Mouse (Mus musculus) layer of hippocampus, postnatal 10 days (tissue): ENCODE data around the gene Atp10a. TPM values are rescaled to one million over a fixed set of nuclear protein-coding genes. Genes with fewer than 3 reads are reported as not detected.
"Not testable (repeated sequence)": the region's sequence is repeated elsewhere in the genome, so short reads cannot be mapped to it uniquely, and the experiment has no call there.

ENCODE experiments used
- DNase-seq, 2 experiments: peaks; one replicate each; pipeline ENCODE4 v3.0.0; 2021; ENCODE audit warnings: low spot score in 2 of 2
- total RNA-seq, 2 experiments: library from RNA; stranded (reverse); gene quantifications; 2 replicates each; pipeline ENCODE4 v1.2.3; 2021

Gene Atp10a
- total RNA-seq, 2 experiments from 2014 or later, result 3.7 to 5.1 TPM

DNA sequence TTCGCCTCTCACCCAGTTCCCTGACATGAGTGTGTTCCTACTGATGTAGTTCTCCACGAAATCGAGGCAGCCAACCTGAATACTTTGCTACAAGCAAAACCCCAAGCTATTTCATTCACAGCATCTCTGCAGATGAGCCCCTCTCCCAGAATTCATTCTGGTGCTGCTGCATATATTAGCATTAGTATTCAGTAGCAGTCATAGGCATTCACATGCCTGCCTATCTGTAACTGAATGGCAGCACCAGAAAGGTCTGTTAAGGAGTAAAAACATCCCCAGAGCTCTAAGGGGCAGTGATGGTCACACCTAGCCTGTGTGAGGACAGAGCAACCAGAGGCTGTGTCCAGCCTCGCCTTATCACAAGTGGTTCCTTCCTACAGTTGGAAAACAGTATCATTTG lies 131.0 kb downstream of the Atp10a start:
- DNase-seq, result no peak

DNA sequence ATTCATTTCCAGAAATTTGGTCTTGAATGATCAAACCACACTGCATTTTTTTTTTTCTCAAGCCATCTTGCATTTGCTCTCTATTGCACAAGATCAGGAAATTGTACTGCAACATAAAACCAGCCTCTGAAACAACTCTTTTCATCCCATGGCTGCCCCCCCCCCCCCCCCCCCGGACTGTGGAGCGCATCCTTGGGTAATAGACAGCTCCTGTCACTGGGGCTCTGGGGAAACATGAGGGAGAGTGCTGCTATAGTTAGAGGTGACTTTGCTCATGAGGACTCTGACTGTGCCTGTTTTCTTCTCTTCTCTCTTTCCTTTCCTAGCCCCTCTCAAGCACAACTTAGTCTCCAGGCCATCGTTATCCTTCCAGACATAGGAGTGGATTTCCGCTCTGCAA lies 131.6 kb downstream of the Atp10a start:
- no peak for DNase-seq

DNA sequence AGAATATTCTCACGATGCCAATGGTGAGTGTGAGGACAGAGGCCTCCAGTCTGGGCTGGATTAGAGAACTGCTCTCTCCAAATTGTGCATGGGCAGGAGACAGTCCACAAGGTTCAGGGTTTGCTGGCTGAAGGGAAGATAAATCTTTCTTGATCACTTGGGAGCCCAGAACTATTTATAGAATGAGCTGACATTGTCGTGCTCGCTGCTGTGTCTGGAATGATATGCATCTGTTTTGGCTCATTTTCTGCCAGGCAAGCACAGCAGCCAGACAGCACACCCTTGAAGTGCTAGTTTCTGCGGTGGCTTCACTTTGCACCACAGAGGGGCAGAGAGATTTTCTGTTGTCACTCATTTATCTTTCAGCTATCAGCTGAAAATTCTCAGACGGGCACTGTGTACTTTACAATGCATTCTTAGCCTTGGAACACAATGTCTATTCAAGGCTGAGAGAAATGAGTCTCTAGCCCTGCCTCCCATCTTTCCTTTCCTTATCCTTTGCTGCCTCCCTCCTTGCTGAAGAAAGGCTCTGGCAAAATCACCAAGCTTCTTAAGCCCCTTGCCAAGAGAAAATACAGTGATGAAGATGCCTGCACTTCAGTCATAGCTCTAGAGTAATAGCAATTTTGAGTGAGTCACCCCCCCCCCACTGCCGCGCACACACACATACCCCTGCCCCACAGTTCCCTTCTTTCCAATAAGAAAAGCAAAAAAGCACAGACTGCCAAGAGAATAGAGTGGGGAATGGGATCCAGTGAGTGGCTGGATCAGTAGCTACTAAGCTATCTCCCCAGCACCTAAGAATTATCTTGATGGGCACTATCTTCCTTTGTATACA lies 132.7 kb downstream of the Atp10a start:
- DNase-seq, result no peak

DNA sequence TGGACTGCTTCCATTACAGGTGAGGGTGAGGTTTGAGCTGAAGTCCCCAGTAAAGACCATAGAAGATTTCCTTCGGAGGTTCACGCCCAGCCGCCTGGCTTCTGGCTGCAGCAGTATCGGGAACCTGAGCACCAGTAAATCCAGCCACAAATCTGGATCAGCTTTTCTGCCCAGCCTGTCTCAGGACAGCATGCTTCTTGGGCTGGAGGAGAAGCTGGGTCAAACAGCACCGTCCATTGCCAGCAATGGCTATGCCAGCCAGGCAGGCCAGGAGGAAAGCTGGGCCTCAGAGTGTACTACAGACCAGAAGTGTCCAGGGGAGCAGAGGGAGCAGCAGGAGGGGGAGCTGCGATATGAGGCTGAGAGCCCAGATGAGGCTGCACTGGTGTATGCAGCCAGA lies 141.3 kb downstream of the Atp10a start:
- DNase-seq, result no peak

DNA sequence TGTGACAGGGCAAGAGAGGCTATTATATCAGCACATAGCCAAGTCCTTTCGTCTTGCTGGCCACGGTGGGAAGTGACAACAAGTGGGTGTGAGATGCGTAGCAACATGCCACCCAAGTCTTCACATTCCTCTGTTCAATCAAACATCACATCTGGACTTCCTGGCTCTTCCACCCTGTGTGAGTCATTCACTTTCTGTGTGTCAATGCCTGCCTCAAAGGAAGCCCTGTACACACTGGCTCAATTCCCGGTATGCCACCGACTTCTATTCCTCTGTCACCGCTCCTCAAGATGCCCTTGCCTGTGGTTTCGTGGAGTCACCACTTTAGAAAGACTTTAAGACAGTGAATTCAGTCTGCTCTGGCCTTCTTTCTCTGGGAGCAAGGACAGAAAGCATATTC lies 144.9 kb downstream of the Atp10a start:
- no peak for DNase-seq

DNA sequence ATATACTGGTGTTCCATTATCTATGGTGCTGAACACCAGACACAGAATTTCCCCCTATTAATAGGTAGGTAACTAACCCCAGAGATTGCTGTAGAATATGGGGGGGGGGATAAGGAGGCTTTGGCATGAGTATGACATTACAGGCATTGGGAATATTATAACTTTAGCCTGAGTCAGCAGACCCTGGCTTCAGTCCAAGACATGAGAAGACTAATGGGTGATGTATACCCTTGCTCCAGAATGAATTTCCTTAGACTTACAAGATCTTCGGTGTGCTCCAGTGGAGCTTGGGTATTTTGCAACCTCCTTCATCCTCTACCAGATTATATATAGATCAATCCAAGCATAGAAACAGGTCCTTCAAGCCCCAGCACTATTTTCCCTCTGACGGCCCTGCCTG lies 145.8 kb downstream of the Atp10a start:
- no peak for DNase-seq

DNA sequence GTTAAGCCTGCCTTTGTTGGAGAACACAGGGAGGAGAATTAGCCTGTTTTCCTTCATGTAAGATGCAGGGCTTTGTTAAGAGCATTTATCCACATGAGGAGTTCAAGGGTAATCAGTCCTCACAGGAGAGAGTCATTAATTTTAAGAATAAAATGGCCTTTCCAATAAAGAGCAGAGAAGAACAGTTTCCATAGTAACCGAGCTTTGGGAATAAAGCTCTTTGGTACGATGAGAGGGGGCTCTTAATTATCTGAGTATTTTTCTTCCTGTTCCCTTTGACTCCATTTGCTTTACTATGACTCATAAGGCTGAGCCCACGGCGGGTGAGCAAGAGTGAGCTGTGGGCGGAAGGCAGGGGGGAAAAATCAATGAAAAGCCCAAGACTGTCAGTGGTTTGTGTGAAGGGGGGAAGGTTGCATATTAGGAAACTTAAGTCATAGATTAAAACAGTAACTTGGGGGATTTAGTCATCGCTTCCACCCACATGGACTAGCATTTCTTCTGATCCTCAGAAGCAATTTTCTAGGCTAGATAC lies 166.2 kb downstream of the Atp10a start:
- no peak for DNase-seq

DNA sequence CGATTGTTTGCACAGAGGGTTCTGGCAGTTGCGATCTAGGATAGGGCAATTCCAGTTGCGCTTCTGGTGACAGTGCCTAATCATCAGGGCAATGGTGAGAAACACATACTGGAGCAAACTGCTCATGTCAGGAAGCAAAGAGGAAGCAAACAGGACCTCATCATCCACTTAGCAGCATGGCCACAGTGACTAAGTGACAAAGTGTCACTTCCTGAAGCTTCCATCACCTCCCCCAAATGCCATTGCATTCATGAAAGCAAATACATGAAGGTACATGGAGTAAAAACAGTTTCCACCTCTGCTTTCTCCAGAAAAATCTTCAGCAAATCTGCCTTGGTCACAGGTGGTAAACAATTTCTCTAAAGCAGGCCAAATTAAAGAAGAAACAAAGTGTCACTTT lies 168.7 kb downstream of the Atp10a start:
- no peak for DNase-seq

DNA sequence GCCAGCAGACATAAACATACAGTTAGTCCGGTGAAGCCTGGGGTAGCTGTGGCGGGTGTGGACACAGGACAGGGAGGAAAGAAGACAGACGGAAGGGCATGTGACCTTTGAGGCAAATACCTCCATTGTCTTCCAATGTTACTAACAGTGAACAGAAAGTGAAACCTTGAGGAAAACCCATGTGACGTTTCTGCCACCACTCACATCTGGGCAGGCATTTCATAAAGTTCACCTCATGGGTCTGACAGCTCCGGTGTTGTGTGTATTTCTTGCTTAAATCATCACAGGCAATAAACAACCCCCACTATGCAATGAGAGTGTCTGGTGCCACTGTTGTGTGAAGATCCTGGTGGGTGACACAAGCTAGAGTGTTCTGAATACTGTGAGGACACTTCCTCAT lies 173.1 kb downstream of the Atp10a start:
- DNase-seq, result no peak

DNA sequence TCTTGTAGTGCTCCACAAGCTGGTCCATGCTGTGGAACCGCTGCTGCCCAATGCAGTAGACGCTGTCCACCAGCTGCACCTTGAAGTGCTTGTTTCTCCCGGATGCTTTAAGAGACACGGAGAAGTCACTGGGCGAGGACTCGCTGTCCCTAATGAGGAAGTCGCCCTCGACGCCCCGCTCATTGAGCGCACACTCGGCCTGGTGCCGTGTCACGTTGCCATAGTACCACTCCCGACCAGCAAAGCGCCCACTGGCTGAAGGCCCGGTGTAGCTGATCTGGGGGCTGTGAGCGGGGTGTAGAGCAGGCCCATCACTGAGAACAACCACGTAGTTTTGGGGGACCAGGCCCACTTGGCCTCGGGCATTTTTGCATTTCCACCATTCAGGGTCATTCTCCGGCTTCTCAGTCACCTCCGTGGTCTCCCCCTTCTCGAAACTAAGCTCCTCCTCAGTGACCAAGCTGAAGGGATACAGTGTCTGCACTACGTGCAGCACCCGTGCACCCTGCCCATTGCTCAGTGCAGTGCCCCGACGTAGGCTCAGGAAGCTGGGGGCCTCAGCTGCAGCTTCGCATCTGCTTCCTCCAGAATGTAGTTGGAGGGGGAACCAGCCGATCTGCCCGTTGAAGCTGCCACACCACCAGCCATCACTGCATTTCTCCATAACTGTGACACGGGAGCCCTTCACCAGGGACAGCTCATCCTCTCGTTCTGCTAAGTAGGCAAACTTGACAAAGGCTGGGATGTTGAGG lies 181.1 kb downstream of the Atp10a start:
- DNase-seq, result not testable (repeated sequence)

DNA sequence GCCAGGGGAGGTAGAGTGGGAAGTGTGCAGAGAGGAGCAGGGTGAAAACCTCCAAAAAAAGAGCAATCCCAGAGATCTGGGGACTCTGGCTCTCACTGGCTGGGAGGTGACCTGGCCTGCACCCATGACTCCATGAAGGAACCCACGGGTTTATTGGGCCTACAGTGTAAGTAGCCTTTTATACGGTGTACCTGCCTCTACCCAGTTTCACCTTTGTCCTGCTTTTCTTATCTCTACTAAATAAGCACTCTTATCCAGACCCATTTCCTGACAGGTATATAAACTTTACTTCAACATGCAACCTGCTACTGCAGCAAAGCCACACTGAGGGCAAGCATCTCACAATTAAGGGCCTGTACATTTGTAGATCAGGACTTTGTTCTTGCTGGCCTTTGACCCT lies 184.4 kb downstream of the Atp10a start:
- DNase-seq, result no peak

DNA sequence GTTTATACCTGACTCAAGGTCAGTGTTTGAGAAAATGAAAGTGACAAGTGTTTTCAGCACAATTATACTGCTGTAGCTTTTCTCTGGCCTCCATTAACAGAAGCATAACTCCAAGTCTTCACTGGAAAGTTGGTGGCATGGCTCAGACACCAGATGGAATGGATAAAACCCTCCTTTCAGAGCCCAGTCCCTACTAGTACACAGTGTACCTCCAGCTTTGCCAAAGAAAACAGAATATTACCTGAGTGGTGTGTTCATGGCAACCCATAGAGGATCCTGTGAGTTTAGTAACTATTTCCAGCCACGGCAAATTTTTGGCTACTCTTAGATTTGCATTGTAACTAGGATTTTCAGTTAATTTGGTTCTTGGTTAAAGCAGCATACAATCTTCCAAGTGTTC lies 185.1 kb downstream of the Atp10a start:
- DNase-seq, result no peak

DNA sequence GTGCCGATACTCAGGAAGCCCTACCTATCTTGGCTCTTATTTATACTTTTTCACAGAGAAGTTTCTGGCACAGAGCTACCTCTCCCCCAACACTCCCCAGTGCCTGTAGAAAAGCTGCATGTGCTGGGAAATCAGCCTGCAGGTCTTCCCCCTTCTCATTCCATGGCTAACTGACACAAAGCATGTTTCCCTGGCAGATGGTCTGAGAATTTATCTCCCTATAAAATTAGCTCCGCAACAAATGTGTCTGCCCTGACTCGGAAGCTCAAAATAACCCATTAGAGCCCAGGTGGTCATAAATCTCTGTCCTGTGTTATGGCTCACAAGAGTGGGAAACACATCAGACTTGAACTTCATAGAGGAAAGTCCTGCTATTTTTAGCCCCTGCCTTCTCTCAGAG lies 186.9 kb downstream of the Atp10a start:
- no peak for DNase-seq

DNA sequence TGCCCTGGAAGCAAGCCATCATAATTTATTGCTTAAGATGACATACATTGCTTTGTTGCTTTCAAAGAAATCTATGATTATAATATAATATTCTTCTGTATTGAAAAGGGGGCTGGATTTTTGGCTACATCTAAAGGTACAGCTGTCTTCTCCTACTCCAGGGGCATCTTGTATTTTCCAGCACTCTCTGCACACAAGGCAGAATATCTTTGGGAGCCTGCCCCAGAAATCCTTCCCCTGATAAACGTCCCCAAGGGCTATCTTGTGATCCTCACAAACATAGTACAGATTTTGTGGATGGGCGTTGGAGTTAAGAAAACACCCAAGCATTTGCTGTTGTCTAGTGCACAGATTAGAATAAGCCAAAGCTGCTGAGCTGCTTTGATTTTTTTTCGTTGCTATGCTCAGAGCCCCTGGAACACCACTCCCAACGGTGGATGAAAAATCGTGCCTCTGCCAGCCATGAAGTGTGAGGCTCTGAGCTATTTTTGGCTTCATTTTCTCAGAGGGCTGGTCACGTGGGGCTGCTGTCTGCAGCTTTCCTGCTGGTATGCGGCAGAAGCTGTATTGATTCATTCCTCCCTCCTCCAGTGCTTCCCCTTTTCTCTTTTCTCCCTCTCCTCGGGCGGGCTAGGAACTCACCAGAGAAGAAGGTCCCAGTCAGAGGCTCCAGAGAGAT lies 187.9 kb downstream of the Atp10a start:
- peak; percentile 66 to 78 for DNase-seq

DNA sequence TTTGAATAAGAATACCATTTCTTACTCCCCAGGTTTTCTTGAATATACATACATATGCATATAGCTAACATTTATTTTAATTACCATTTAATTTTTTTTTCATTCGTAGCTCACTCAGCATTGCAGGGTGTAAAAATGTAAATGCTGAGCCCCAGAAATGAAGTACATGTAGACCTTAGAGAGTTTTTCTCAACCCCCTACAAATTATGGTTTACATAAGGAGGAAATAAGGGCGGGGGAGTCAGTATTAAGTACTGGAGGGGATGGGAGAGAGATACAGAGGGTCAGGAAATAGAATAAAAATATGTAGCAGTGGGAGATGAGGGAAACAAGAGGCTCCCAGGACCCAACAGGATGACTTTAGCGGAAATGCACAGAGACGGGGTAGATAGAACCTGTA lies 188.5 kb downstream of the Atp10a start:
- no peak for DNase-seq

DNA sequence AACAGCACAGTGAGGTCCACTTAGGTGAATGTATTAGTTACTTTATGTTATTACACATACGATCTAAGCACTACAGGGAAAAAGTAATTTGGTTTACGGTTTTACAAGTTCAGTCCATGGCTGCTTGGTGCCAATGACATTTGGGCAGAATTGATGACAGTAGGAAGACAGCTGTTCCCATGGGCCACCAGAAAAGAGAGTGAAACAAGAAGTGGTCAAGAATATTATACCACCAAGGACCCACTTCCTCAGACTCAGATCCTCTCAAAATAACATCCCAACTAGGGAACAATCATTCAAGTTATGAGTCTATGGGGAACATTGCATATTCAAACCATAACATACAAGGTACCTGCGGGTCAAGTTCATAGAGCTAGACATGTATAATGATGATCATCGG lies 203.0 kb downstream of the Atp10a start:
- no peak for DNase-seq

DNA sequence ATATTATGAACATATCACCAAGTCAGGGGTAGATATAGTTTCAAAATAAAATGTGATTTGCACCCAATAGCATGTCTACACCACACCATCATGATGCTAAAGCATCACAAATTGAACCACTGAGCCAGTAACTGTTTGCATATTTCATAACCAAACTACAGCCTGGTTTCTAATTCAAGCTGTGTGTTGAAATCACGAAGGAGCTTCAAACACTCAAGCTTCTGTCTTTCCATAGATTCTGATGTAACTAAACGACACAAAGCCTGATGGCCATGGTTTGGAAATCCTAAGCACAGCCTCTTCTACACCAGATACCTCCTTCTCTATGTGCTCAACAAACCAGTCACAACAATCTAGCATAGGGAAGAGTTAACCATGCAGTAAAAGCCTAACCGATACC lies 207.2 kb downstream of the Atp10a start:
- no peak for DNase-seq

DNA sequence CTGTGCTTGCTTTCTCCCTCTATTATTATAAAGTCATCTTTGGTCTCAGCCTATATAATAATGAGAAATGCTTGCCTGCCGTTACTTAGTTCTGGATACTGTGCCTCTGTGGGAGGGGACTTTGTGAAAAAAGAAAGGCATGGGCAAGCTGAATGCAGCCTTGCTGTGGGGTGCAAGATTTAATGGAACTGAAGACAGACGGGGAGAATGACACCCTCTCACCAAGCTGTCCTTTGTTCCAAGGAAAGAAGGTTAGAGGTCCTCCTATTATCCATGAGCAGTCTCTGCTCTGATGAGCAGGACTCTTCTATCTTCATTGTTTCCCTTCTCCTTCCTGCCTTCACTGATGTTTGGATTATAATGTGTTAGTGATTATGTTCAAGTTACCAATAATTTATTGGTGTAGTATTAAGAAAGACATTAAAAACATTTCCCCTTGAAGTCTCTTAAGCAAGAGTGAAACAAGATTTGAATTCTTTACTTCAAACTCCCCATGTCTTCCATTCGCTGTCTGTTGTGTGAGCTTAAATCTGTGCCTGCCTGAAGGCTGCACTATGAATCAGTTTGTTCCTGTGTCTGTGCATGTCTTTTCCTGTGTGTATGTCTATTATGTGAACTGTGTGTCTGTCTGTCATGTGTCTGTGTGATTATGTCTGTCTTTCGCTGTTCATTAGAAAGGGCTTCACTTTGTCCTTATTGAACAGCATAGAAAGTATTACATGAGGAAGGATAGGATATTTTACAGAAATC lies 211.1 kb downstream of the Atp10a start:
- DNase-seq, result no peak

DNA sequence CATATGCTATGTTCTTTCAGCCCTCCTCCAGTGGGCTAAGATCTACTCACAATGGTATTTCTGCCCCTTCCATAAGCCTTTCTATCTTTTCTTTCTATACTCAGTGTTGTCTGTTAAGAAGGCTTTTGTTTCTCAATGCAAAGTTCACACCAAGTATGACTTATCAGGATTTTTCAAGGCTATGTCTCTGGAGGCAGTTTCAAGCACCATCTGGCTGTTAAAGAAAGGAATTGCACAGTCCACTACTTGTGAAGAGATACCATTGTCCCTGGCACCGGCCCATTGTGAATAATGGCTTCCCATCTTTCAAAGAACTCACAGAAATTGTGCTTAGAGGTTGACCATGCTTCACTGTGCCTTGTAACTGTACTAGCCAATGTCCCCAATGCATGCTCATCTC lies 214.7 kb downstream of the Atp10a start:
- DNase-seq, result no peak

DNA sequence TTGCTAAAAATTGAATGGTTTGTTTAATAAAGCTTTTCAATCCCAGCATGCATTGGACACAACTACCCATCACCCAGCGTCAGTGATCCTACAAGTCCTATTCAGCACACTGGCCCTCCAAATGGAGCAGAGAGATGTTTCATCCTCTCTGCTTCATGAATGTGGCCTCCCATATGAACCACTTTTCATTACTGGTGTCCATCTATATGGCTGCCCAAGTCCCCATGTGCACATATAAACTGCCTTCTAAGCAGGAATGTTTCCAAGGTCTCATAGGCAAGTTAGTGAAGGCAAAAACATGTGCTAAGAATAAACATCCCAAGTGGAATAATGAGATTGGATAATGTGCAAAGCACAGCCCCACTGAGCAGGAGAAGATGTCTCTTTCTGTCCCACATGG lies 217.7 kb downstream of the Atp10a start:
- no peak for DNase-seq
